Mouse (Mus musculus): ENCODE measurements around the gene Sapcd1.
A peak's percentile ranks its signal among the peaks of the same experiment; 100 is the strongest.
"Not testable (repeated sequence)": the region's sequence is repeated elsewhere in the genome, so short reads cannot be mapped to it uniquely, and the experiment has no call there.

The Sapcd1 gene

DNA sequence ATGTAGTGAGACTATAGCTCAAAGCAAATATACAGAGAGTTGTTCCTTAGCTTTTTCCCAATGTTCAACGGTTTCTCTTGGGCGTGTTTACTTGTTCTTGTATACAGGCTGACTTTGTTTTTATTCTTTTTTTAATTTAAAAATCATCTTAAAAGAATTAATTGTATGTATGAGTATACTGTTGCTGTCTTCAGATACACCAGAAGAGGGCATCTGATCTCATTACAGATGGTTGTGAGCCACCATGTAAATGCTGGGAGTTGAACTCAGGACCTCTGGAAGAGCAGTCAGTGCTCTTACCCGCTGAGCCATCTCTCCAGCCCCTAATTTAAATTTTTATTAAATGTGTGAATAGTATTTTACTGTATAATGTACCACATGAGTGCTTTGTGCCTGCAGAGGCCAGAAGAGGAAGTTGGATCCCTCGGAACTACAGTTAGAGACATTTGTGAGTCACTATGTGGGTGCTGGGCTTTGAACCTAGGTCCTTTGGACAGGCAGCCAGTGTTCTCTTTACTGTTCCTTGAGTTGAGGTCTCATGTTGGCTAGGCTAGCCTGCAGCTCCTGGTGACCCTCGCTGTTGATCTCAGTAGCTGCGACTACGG, 20.3 kb downstream of the Sapcd1 start:
- no peak for DNase-seq (ENCODE audit: low read depth, low spot score)

DNA sequence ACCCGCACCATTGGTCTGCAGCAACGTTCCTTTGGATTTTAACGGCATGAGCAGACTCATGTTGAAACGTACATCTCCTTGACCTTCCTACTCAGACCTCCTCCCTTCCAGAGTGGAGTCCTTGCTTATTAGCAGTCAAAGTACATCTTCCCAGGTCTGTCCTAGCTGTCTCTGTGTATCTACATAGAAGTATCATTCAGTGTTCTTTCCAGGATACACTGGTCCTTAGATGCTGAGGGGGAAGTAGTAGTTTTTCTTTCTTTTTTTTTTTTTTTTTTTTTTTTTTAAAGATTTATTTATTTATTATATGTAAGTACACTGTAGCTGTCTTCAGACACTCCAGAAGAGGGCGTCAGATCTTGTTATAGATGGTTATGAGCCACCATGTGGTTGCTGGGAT, 21.9 kb downstream of the Sapcd1 start:
- not testable (repeated sequence) for DNase-seq (ENCODE audit: low read depth, low spot score)

DNA sequence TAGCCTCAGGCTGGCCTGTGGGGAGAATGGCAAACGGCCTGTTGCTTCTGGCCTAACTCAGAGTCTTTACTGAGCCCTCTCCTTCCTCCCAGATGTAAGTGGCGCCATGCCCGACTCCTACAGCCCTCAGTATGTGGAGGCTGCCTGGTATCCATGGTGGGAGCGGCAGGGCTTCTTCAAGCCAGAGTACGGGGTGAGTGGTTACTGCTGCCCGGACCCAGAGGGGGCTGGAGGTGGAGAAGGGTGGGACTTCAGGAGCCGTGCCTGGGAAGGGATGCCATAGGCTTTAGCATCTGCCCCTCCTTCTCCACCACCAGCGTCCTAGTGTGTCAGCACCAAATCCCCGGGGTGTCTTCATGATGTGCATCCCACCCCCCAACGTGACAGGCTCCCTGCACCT, 22.7 kb downstream of the Sapcd1 start:
- no peak for DNase-seq (ENCODE audit: low read depth, low spot score)

DNA sequence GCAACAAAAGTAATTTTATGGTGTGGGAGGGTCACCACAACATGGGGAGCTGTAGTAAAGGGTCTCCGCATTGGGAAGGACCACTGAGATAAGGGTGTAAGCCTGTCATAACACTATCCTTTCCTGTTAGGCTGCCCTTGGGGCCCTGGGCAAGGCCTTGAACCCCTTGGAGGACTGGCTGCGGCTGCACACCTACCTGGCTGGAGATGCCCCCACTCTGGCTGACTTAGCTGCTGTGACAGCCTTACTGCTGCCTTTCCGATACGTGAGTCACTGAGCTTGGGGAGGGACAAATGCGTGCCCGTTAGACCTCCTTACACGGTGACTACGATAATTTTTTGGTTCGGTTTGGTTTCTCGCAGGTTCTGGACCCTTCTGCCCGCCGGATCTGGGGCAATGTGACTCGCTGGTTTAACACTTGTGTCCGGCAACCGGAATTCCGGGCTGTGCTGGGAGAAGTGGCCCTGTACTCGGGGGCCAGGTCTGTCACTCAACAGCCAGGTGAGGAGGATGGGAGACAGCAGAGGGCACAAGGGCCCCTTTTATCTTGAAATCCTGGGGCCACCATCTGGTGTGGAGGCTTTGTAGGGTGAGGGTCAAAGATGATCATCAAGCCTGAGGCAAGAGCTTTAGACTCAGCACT, 23.6 kb downstream of the Sapcd1 start:
- DNase-seq (ENCODE audit: low read depth, low spot score), result no peak

DNA sequence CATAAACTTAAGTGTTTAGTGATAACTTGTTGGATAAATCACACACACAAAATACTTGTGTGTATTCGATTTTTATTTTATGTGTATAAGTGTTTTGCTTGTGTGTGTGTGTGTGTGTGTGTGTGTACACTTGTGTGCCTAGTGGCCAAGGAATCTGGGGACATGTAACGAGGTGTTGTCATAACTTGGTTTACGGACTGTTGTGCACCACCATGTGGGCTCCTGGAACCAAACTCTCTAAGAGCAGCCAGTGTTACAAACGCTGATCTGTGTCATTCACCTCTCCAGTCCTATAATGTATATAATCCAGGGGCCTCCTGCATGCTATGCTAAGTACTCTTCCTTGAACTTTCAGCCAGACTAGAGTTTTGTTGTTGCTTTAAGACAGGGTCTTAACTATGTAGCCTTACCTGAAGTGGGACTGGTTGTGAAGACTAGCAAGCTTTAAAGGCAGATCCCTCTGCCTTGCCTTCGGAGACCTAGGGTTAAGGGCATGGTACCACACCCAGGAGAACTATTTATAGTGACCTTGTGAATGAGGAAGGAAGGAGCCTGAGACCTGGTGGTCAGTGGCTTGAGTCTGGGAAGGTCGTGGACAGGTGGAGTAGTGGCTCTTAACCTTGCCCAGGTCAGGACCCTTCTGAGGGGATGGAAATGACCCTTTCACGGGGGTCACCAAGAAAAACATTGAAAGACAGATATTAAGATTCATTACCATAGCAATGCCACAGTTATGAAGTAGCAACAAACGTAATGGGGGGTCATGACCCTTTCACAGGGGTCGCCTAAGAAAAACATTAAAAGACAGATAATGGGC, 24.6 kb downstream of the Sapcd1 start:
- DNase-seq (ENCODE audit: low read depth, low spot score), result no peak

DNA sequence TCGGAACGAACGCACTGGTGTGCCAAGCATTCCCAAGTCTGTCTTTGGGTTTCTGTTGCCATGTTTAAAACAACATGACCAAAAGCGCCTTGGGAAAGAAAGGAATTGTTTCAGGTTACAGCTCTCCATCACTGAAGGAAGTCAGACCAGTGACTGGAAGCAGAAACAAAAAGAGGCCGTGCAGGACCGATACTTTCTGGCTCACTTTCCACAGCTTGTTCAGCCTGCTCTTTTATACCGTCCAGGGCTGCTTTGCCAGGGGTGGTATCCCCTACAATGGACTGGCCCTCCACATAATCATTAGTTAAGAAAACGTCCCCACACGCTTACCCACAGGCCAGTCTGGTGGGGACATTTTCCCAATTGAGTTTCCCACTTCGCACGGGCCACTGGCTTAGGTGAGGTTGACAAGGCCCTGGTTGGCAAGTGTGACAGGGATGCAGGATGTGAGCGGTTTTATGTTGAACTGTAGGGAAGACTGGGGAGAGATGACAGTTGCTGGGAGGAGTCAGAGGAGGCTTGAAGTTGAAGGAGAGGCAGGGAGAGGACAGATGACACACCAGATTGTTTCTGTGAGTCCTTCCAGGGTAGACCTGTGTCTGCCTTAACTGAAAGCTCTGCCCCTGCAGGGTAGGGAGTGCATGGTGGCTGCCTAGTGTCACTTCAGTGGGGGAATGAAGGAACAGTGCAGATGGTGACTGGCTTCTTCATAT, 25.5 kb downstream of the Sapcd1 start:
- DNase-seq (ENCODE audit: low read depth, low spot score), result peak; percentile 48

DNA sequence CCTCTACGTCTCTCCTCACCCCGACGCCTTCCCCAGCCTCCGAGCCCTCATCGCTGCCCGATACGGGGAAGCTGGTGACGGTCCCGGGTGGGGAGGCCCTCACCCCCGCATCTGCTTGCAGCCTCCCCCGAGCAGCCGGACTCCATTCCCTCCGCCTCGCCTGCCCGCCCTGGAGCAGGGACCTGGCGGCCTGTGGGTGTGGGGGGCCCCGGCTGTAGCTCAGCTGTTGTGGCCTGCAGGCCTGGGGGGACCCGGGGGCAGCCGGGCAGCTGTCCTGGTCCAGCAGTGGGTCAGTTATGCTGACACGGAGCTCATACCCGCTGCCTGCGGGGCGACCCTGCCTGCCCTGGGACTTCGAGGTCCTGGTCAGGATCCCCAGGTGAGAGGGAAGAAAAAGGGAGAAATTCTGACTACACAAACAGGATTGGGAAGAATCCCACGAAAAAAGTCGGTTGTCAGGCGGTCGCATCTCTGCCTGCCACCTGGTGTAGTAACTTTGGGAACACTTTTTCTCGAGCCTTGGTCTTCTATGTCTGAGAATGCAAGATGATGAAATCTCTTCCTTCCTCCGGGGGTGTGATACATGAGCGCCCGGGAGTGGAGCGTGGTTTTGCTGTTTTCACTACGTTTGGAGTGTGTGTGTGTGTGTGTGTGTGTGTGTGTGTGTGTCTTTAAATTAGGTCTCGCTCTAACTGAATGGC, 26.2 kb downstream of the Sapcd1 start:
- peak; percentile 69 for DNase-seq (ENCODE audit: low read depth, low spot score)

DNA sequence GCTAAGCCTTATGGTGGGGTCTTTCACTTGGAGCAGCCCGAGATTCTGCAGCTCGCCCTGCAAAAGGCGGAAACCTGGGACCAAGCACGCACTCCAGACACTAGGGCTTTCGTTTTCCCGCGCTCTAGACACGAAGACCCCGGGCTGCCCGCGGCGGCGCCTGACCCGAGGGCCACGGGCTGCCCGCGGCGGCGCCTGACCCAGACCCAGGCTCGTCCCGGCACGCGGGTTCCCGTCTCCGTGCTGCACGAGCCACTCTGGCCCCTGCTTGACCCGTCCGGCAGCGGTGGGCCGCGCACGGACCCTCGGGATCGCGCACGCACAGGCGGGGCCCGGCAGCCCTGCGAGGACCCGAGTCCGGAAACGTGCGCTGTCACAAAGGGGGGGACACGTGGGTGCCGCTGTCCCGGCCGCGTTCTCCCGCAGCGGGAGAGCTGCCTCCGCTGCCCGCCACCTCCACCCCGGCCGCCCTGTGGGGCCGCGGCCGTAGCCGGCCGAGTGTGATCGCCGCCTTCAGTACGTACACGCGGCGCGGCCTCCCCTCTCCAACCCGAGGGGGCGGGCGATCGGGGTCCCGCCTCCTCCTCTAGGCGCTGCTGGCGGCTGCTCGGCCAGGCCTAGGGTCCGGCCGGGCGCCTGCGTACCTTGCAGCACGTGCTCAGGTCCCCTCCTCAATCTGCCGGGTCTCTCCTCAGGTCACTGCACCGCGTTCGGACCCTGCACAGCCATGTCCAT, 26.9 kb downstream of the Sapcd1 start, which contains the start of gene Vars:
Vars (plus strand) TSS at position 271 of the 735 bp plus-strand sequence.
- peak; percentile 86 for DNase-seq (ENCODE audit: low read depth, low spot score)

DNA sequence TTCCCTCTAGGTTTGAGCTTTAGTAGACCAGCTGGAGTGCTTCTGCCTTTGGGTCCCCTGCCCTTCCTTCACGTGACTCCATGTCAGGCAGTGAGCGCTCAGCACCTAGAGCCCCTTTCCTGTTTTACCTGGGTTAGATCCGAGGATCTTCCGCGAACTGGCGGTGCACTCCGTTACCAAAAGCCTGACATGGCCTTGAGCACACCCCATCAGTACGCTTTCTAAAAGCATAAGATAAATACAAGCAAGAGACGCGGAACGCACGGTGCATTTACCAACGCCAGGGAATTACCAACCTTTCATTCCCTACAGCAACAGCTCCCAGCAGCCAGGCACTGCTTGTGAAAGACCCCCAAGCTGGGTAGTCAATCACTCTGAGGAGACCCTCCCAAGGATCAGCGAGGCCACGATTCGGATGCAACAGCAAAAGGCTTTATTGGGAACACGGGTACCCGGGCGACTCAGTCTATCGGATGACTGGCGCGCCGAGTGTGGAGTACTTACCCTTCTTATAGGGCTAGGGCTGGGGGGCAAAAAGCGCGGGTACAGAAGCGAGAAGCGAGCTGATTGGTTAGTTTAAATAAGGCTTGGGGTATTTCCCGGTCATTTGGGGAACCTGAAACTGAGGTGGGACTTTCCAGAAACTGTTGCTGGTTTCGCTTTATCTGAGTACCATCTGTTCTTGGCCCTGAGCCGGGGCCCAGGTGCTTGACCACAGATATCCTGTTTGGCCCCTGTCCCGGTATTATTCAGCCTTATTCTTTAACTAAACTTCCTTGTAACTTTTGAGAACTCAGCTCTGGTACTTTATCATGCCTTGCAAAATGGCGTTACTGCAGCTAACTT, 27.7 kb downstream of the Sapcd1 start:
- not testable (repeated sequence) for DNase-seq (ENCODE audit: low read depth, low spot score)

DNA sequence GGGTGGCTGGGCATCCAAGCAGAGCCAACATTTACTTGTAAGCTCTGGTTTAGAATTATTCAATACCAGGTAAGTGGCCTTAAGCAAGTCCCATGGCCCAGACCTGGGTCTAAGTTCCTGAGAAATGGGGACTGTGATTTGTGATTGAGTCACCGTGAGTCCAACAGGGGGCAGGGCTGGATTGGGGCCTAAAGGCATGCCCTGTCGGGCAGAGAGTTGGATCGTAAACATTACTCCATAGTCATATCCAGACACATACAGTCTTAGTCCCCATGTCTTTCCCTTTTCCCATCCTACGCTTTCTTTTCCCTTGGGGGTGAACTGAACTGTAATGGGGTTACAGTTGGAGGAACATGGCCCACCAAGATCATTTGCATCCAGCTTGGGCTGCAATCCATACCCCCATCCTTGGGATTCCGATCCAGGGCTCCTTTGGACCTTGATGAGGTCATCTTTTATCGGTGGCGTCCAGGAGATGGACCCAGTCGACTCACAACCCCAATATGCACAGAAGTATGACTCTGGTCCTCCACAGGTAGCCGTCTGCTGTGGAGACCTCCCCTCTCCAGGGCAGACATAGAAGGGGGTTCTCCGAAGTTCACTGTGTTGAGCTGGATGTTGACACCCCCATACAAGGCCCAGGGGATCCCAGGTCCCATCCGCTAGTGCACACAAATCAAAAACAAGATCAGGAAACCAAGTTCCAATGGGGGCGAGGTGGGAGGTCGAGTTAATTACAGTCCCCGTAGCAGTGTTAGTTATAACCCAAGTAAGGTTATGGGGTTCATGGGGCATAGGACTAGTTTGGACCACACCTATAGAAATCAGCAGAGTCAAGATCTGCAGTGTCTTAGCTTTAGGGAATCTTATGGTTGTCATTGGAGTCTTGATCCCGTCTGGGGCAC, 29.0 kb downstream of the Sapcd1 start:
- DNase-seq (ENCODE audit: low read depth, low spot score), result no peak

DNA sequence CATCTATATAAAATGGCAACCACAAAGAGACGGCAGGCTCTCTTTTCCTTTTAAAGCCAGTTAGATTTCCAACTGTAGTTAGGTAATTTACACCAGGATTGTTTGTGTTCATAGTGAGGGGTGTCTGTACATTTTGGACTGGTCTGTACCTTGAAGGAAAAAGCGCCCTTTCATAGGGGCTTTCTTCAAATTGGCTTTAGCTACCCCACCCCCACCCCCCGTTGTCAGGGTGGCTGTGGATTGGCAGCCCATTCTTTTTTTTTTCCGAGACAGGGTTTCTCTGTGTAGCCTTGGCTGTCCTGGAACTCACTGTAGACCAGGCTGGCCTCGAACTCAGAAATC, 30.7 kb downstream of the Sapcd1 start:
- no peak for DNase-seq (ENCODE audit: low read depth, low spot score)

DNA sequence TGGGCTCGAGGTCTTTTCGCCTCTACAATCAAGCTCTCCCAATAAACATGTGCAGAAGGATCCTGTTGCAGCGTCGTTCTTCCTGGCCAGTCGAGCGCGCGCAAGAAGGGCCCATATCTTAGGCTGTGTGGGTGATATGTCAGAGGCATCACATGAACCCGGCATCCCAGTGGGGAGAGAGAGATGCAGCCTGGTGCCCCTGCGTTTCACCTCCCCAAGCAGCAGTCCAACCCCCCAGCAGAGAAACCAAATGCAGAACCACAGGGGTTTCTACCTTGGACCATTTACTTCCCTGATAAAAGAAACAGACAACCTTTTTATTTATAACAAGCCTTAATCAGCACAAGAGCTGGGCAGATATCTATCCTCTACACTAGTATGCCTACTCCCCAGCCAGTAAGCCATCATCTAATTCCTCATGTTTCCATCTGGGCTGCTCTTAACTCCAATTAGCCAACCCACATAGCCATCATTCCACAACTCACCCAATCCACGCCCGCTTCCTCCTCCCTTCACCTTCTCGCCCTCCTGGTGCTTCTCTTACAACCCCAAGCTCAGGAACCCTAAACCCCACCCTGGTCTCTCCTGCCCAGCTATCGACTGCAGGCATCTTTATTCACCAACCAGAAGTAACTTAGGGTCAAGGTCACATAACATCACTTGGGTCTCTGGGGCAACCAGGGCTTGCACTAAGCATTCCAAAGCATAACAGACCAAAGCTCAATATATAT, 31.2 kb downstream of the Sapcd1 start:
- no peak for DNase-seq (ENCODE audit: low read depth, low spot score)

DNA sequence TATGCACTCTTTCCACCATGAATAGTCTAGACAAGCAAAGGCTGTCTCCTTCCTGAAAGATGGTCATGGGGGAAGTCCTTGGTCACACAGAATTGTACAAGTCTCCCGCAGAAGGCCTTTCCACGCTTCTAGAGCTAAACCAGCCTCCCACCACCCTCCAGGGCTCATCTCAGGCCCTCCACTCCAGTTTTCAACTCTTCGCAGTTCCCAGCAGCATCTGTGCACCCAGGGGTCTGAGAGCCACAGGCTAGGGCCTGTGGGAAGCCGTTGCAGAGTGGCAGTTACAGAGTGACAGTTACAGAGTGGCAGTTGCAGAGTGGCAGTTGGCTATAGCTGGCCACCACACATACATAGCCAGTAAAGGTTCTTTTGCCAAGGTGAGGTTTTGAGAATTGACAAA, 31.9 kb downstream of the Sapcd1 start:
- not testable (repeated sequence) for DNase-seq (ENCODE audit: low read depth, low spot score)

DNA sequence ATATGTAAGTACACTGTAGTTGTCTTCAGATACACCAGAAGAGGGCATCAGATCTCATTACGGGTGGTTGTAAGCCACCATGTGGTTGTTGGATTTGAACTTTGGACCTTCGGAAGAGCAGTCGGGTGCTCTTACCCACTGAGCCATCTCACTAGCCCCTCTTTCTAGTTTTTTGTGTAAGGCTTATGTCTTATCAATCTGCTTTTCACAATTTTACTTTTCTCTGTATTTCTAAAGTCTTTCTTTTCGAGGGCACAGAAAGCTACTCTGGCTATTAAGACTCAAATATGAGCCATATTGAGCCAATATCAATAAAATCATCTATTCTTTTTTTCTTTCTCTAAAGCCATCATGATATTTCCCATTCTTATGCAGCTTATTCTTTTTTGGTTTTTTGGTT, 32.6 kb downstream of the Sapcd1 start:
- not testable (repeated sequence) for DNase-seq (ENCODE audit: low read depth, low spot score)

DNA sequence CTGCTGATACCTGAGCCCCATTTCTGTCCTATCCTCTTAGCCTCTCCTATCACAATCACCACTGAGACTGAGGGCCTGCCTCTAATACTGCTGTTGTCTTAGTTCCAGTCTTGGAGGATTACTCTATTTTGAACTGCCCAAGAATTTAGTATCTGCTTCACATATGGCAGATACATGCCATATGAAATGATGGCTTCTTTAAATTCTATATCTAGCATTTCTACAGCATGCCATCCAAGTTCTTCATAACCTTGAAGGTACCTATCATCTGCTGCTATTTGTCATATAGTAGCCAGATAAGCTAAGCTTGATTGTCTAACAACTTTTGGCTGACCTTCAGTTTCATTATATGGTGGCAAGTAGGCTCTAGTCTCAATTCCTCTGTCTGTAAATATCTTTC, 33.1 kb downstream of the Sapcd1 start:
- DNase-seq (ENCODE audit: low read depth, low spot score), result no peak

DNA sequence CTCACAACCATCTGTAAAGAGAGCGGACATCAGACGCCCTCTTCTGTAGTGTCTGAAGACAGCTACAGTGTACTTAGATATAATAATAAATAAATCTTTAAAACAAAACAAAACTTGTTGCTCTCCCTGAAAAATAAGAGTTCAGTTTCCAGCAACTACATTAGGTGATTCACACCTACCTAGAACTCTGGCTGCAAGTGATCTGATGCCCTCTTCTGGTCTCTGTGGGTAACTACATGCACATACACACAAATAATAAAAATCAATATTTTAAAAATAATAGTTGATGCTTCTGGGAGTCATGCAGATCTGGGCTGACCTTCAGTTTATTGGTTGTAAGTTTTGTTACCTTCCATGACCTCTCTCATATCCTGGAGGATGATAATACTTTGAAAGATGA, 43.6 kb downstream of the Sapcd1 start:
- DNase-seq (ENCODE audit: low read depth, low spot score), result peak; percentile 67

DNA sequence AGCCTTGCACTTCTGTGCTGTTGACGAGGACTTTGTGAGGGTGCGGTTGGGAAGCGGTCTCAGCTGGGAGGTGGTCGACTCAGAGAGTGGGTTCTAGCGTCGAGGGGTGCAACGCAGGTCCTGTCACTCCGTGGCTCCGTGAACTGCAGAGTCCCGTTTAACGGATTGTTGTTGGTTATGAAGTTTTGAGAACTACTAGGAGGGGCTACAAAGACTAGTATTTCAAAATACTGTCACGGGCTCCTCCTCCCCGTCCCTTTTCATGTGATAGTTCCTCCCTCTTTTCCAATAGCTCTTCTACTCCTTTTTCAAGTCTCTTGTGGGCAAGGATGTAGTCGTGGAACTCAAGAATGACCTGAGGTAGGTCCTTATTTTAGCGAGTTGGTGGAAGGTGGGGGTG, 45.5 kb downstream of the Sapcd1 start:
- no peak for DNase-seq (ENCODE audit: low read depth, low spot score)

DNA sequence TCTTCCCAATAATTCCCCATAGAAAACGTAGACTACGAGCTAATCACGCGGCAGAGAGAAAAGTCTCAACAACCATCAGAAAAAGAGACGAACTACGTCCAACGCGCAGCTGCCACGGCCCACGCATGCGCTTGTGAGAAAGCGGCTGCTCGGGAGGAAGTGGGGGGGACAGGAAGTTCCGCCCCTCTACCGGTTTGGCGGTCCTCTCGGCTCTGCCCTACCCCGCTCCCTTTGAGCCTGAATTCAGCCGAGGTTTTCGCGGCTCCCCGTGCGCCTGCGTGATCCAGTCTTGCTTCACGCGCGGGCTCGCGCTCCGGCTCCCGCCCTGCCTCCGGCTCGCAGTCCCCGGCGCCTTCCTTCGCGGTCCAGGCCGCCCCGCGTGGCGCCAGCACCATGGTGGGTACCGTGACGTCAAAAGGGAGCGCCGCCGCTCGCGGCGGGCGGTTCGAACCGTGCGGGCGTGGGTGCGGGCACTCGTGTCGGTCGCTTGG, 46.1 kb downstream of the Sapcd1 start, which contains the start of gene Lsm2:
Lsm2 (plus strand) TSS at position 173 of the 491 bp plus-strand sequence.
- peak; percentile 98 for DNase-seq (ENCODE audit: low read depth, low spot score)
